Mouse (Mus musculus) MEL (cell line): ENCODE results near the gene Eef1b2.

Experiments used
- BHLHE40 ChIP-seq: IDR thresholded peaks from 2 replicates; pipeline ENCODE4 v1.6.1; 2012; ENCODE audit warnings: low read depth, mild to moderate bottlenecking, inconsistent platforms, low read length, improper control_type of control experiment, borderline replicate concordance
- CTCF ChIP-seq, 3 experiments: IDR thresholded peaks in 2 of 3; conservative IDR thresholded peaks in 1 of 3; 2 replicates each; pipeline ENCODE4 v1.5.1; 2011 to 2012; ENCODE audit warnings: low read length in 3 of 3, low read depth in 2 of 3, mild to moderate bottlenecking in 2 of 3, improper control_type of control experiment in 1 of 3, inconsistent platforms in 1 of 3, mixed read lengths in 1 of 3, moderate library complexity in 1 of 3; ENCODE audit not compliant: control insufficient read depth in 1 of 3, insufficient read depth in 1 of 3, poor library complexity in 1 of 3, severe bottlenecking in 1 of 3
- GATA1 ChIP-seq: IDR thresholded peaks from 2 replicates; pipeline ENCODE4 v1.6.1; 2011; ENCODE audit warnings: low read depth, low read length, improper control_type of control experiment
- HCFC1 ChIP-seq: IDR thresholded peaks from 2 replicates; pipeline ENCODE4 v1.6.1; 2012; ENCODE audit warnings: low read depth, mild to moderate bottlenecking, inconsistent platforms, low read length, improper control_type of control experiment, moderate library complexity
- MAFK ChIP-seq: IDR thresholded peaks from 2 replicates; pipeline ENCODE4 v1.6.1; 2011; ENCODE audit warnings: low read depth, mild to moderate bottlenecking, low read length, improper control_type of control experiment, borderline replicate concordance
- MXI1 ChIP-seq: IDR thresholded peaks from 2 replicates; pipeline ENCODE4 v1.6.1; 2011; ENCODE audit warnings: mild to moderate bottlenecking, low read depth, low read length, improper control_type of control experiment
- SMC3 ChIP-seq: IDR thresholded peaks from 2 replicates; pipeline ENCODE4 v1.6.1; 2011; ENCODE audit warnings: low read depth, low read length, improper control_type of control experiment
- USF2 ChIP-seq, 2 experiments: IDR thresholded peaks; 2 replicates each; pipeline ENCODE4 v1.6.1; 2011 to 2012; ENCODE audit warnings: improper control_type of control experiment in 2 of 2, low read length in 2 of 2, borderline replicate concordance in 1 of 2, inconsistent platforms in 1 of 2, low read depth in 1 of 2, mild to moderate bottlenecking in 1 of 2; ENCODE audit not compliant: insufficient read depth in 1 of 2
- ZKSCAN1 ChIP-seq: IDR thresholded peaks from 2 replicates; pipeline ENCODE4 v1.6.1; 2012; ENCODE audit warnings: low read depth, mild to moderate bottlenecking, inconsistent platforms, low read length, improper control_type of control experiment, moderate library complexity
- ZNF384 ChIP-seq: IDR thresholded peaks from 2 replicates; pipeline ENCODE4 v1.6.1; 2012; ENCODE audit warnings: low read depth, mild to moderate bottlenecking, inconsistent platforms, low read length, improper control_type of control experiment

DNA sequence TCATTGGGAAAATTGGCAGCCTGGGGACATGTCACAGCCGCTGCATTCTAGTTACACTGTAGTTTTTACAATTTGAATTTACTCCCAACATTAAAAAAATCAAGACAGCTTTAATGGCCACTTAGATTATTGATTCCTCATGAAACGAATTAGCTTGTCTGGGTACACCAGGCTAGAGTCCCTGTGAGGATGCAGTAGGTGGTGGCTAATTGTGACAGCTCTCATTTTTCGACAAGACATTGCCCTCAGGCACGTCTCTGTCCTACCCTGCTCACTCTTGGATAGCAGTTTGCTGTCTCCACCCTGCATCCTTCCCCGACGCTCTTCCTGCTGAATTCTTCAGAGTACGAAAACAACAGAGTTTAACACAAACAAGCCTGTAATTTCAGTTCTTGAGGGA is 38.0 kb downstream of the Eef1b2 start:
- no peak for TF ChIP-seq GATA1
- no peak for TF ChIP-seq CTCF (IDR thresholded peaks at IDR 0.05 in 2 of 3, conservative IDR thresholded peaks at IDR 0.05 in 1 of 3; ENCODE audit: control insufficient read depth in 1 of 3, insufficient read depth in 1 of 3, low read depth in 2 of 3, low read length in 3 of 3, poor library complexity in 1 of 3, severe bottlenecking in 1 of 3)
- TF ChIP-seq MAFK: no peak
- TF ChIP-seq MXI1: no peak
- TF ChIP-seq BHLHE40: no peak
- no peak for TF ChIP-seq SMC3
- TF ChIP-seq ZNF384: no peak
- no peak for TF ChIP-seq USF2 (IDR thresholded peaks at IDR 0.05; ENCODE audit: borderline replicate concordance in 1 of 2, insufficient read depth in 1 of 2, low read depth in 1 of 2, low read length in 2 of 2)
- TF ChIP-seq ZKSCAN1: no peak
- TF ChIP-seq HCFC1: no peak
